Mouse (Mus musculus): ENCODE results near the gene Vstm2a. TPM values are rescaled to one million over a fixed set of nuclear protein-coding genes. Genes with fewer than 3 reads are reported as not detected.

Vstm2a gene
- under 1 TPM in 1 of 2 experiments, not detected in 1; 0.08 TPM for total RNA-seq (2021)

DNA sequence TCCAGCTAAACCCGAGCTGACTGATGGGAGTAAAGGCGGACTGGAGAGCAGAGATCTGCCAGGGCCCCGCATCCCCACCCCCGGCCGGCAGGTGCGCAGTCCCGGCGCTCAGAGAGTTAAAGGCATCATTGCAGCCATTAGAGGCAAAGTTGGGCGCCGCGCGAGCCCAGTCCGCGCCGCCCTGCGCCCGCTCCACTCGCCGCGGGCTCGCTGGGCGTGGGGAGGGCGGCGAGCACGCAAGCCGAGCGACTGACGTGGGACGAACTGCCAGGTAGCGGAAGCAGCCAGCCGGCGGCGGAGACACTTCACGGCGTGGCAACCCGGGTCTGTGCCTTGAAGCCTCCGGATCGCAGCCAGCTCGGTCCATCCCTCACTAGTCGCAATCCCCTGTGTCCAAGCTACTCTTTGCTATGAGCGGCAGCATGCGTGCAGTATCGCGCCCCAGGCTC, at the start of gene Vstm2a:
Vstm2a (plus strand) TSS at position 252 of the 449 bp plus-strand sequence.
- DNase-seq, result peak in 1 of 2 experiments; percentile 3
- intact Hi-C loops (cut with DNase I), result no loop called here

DNA sequence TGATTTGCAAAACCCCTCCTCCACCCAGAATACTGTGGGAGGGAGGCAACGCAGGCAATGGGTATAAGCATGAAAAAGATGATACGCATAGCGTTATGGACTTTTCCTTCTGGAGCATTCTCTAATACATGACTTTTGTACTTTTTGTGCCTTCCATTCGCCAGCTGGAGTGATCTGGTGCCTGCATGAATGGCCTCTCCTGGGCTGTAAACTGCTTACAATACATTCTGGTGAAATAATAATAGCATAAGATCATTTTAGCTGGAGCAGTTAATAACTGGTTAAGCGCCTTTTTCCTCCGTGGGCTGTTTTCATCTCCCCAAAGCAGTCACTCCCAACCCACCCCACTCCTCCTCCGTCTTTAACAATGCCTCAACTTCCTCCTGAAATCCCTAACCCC, 513 bp upstream of the Vstm2a start:
- intact Hi-C loops (cut with DNase I), result no loop called here

DNA sequence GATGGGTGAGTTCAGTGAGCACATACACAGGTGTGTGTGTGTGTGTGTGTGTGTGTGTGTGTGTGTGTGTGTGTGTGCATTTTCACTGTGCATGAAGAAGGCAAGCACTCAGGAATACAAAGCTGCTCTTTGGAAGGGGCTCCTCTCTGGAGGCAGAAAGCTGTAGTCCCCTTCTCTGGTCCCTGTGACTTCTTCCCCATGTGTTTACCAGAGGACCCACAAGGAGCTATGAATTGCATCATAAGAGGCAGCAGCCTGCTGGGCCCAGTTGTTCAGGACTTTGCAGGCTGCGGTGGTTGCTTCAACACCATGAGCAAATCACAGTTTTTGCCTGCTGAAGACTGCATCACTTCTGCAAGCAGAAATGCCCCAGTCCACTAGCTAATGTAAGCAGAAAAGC, 776 bp downstream of the Vstm2a start:
- intact Hi-C loops (cut with DNase I), result no loop called here
- DNase-seq, result no peak

More for the DNA sequence above, 513 bp upstream of the Vstm2a start:
- no peak for DNase-seq

DNA sequence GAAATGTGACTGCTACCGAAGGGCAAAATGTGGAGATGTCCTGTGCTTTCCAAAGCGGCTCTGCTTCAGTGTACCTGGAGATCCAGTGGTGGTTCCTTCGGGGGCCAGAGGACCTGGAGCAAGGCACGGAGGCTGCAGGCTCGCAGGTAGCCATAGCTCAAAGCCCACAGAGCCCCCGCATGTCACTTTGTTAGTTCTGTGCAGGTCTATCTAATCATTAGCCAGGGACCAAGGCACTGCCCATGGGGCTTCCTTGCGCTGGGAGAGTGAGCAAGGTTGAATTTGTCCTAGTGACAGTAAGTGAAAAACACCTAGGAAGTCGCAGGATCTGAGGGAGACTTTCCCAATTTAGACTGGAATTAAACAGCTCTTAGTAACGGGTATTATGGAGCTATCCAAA, 2.4 kb downstream of the Vstm2a start:
- no peak for DNase-seq
- intact Hi-C loops (cut with DNase I), result loop anchor here (5.0 to 10.0 kb wide), 2 partner anchors 145 to 687 kb away; no protein-coding TSS in a partner anchor

DNA sequence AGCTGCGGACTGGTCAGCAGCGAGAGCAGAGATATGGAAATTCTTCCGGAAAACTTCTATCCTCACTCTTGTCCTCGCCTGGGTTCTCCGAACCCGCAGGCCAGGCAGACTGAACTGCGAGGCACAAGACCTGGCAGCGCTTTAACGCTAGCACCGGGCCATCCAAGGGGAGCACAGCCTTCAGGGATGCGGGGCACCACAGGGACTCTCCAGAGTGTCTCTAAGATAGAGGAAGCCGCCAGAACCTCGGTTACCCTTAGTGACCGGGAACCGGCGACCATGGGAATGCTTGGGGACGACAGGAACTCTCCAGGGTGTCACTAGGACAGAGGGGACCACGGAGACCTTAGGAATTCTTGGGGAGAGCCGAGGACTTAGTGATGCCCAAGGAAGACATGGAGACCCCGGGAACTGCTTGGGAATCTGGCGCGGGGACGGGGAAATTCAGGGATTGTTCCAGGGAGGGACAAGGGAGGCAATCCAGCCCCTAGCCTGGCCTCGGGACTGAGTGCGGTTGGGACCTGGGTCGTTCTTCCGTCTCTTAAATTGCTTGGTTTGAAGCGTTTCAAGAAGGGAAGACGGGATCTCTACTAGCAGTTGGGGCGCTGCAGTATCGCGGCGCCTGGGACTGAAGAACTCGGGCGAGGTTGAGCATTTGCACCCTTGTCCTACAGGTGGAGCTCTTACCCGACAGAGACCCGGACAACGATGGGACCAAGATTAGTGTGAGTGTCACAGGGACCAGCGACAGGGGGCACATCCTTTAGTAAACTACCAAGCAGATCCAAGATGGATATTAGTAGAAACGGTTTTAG, 3.4 kb downstream of the Vstm2a start:
- intact Hi-C loops (cut with DNase I), result loop anchor here (5.0 to 10.0 kb wide), 2 partner anchors 144 to 686 kb away; no protein-coding TSS in a partner anchor
- DNase-seq, result peak; percentile 12 to 32

DNA sequence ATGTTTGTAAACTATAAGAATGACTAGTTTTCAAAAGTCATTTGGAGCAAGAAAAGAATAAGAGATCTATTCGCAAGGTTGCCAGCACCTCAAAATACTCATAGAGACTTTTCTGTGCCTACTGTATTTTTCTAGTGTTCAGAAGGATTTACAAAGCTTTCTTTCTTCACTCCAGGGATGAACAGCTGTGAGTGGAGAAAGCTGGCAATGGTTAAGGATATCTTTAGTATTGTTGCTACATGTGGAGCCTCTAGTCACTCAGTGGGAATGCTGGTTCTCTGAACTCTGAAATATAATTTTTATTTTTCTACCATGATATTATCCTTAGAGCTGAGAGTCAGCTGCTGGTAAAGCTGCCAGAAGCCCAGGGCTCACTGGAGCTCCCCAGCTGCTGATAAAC, 10.9 kb downstream of the Vstm2a start:
- intact Hi-C loops (cut with DNase I), result loop anchor here (10.0 kb wide), 1 partner anchor 136 kb away; no protein-coding TSS in a partner anchor

DNA sequence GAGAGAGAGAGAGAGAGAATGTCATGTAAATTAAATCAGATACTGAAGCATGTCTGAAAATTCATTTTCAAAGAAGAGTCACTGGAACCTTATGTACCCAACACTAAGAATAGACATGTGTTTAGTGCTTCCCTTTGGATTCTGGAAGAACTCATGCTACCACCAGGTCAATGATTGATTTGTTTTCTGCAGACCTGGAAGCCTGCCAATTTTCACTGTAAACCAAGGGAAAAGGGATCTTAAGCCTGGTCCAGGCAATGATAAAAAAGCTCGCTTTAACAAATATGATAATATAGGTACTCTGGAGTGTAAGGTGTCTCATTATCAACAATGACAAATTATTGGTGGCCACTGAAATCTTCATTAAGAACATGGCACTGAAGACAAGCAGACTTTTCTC, 32.9 kb downstream of the Vstm2a start:
- DNase-seq, result no peak
- intact Hi-C loops (cut with DNase I), result no loop called here

More for the DNA sequence above, 10.9 kb downstream of the Vstm2a start:
- no peak for DNase-seq

DNA sequence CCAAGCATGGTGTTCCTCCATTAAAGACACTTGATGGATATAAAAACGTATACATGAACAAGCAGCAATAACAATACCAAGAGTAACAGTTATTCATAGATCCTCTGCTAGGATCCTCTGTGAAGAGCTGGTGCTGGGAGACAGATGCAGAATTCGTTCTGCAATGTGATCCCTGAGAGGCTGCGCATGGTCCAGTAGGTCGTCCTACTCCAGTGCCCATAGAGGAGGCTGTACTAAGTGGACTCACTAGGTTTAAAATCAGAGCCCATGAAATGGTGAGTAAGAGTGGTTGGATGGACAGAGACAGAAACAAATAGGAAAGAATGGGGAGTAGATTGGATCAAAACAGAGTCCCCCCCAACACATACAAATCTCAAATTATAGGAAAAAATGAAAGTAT, 35.4 kb downstream of the Vstm2a start:
- intact Hi-C loops (cut with DNase I), result no loop called here
- DNase-seq, result no peak

DNA sequence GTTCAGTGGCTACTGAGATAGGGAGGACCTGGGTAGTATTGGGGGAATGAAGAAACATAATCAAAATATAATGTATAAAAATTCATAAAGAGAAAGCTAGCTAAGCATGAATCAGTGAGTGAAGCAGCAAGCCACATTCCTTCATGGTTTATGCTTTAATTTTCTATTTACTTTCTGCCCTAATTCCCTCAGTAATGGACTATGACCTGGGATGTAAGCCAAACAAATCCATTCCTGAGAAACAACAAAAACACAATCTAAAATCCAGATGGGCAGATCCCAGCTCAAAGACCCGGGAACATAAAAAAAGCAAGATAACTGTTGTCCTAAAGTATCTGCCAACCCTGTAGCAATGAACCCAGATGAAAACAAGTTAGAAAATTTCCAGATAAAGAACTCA, 39.0 kb downstream of the Vstm2a start:
- intact Hi-C loops (cut with DNase I), result no loop called here
- DNase-seq, result no peak

DNA sequence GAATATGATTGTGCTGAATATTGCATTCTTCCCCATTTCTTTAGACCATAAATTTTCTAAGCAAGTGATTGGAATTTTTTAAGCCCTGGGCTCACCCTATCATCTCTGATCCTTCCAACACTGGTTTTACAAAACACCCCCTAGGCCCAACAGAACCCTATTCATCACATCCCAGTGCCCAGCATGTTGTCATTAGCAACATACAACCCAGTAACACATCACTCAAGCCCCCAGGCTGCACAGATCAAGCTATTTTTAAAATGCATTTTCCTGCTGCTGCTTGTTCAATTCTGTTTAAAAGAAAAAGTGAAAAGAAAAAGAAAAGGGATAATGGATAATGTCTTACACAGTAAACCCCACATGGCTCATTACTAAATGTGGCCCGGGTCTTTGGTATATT, 42.0 kb downstream of the Vstm2a start:
- intact Hi-C loops (cut with DNase I), result no loop called here
- DNase-seq, result no peak

DNA sequence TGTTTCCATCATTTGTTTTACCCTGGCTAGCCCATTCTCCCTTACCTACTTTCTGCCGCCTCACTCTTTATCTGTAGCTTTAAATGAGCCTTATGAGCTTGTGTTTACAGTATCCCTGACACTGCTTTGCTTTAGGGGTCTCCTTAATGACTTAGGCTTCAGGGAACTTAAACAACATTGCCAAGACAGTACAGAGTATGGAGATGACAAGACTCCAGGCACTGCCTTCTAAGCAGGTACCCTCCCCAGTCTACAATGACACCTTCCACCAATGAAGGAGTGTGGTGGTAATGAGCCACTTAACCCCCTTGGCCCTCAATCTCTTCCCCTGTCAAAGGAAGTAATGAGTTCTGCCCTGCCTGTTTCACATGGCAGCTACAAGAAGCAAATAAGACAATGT, 42.4 kb downstream of the Vstm2a start:
- intact Hi-C loops (cut with DNase I), result no loop called here
- DNase-seq, result no peak

DNA sequence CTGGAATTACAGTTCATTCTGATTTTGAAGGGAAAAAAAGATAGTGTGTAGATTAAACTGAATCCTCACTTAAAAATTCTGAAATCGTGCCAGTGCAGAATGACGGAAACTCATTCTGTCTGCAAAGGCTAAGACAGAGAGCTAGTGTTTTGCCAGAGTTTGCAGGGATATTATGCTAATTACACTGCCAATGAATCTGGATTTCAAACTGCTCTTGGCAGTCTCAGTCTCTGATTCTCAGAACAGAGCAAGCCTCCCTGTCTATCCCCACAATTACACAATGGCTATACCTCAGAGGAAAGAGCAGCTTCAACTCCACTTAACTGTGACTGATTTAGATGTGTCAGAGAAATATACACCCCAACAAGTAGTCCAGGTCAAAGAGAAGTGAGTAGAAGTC, 43.2 kb downstream of the Vstm2a start:
- DNase-seq, result no peak
- intact Hi-C loops (cut with DNase I), result no loop called here

DNA sequence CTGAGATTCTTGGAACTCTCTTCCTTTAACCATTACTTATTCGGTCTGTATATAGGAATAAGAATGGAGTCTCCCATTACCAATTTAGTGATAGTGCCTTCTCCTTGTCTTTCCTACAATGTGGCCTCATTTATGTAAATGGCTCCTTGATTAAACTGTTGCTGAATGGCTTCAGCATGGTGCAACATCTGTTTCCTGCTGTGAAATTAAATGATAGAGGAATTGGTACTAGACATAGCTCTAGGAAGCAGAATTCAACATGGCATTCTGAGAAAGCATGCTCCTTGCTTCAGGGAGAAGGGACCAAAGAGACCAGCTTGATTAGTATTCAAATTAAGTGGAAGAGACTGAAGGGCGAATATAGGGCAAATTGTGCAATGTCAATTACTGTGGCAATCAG, 57.6 kb downstream of the Vstm2a start:
- no peak for DNase-seq

DNA sequence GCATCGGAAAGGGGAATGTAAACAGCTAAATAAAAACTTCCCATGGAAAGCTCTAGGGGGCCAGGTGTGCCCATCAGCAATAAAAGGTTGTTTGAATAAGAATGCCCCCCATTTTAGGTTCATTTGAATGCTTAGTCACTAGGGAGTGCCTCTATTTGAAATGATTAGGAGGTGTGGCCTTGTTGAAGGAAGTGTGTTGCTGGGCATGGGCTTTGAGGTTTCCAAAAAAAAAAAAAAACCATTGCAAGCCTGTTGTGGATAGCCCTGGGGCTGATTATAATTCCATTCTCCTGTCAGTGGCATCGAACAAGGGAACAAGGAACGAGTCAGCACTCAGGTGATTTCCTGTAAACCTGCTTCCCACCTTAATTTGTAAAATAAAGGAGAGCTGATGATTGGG, 87.7 kb downstream of the Vstm2a start:
- DNase-seq, result no peak
- intact Hi-C loops (cut with DNase I), result no loop called here

More for the DNA sequence above, 57.6 kb downstream of the Vstm2a start:
- intact Hi-C loops (cut with DNase I), result no loop called here

DNA sequence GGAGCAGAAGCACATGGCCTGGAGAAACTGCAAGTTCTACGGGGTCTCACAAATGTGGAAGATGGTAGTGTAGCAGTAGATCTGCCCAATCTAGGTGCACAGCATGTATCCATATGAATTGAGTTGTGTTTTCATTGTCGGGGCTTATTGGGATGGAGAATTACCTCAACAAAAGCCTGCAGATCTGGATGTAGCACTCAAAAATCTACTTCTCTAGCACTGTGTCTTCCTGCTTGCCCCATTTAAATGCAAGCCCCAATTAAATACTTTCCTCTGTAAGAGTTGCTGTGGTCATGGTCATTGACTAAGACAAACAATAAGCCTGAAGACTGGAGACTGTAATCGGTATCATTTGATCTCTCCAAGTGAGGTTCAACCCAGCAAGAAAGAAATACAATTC, 88.2 kb downstream of the Vstm2a start:
- no peak for DNase-seq
- intact Hi-C loops (cut with DNase I), result no loop called here

DNA sequence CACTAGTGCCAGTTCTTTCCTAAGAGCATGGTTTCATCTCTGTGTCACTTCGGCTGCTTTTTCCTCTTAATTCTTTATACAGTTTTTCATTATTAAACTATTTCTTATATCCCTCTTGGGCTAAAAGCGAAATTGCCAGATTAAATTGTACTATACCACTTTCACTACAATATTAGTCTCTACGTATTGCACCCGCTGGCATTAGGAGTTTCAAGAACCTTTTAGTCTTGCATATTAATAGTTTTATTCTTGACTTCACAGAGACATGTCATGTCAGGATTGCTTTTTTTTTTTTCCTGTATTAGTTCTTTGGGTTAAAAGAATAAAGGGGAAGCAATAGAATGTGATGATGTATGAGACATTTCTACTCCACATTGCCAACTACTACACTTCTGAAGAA, 94.4 kb downstream of the Vstm2a start:
- DNase-seq, result no peak
- intact Hi-C loops (cut with DNase I), result no loop called here

DNA sequence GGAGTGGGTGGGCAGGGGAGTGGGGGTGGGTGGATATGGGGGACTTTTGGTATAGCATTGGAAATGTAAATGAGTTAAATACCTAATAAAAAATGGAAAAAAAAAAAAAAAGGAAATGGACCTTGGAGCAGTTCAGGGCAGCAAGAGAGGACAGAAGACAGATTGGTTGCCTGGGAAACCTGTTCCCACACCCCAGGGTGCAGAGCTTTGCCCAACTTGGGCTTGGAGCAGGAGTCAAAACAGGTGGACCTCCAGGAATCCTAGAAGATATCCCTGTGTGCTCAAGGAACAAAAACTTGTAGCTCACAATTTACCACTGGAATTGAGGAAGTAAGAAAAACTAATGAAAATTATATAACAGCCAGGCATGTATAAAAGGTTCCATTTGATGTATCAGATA, 96.8 kb downstream of the Vstm2a start:
- intact Hi-C loops (cut with DNase I), result no loop called here
- DNase-seq, result no peak

DNA sequence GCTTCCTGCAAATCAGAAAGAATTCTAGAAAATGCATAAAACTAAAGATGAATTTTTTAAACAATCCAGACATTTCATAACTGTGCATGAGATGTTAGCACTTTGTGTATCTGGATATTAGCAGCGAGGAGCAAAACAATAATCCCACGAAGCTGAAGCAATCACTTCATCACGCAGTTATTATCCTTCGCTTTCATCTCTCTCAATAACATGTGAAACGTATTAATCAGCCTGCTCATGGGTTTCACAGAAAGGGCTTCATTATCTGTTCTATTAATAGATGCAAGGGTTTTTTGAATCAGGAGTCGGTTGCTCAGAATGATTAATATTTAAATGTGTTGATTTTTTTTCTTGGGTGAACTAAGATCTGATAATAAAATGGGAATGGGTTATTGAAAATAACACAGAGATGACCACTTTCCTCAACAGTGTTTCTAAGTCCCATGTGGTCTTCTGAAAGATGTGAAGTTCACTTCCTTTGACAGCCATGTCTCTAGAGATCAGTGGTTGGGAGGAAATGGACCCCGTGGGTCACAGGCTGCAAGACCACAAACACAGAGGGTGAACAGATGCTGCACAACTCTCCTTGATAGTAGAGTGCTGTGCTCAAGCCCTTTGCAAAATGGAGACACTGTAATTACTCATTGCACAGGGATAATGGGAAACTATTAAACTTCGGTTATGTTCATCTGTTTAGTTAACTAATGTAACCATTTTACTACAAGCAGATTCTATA, 109.5 kb downstream of the Vstm2a start:
- intact Hi-C loops (cut with DNase I), result no loop called here
- DNase-seq, result no peak

DNA sequence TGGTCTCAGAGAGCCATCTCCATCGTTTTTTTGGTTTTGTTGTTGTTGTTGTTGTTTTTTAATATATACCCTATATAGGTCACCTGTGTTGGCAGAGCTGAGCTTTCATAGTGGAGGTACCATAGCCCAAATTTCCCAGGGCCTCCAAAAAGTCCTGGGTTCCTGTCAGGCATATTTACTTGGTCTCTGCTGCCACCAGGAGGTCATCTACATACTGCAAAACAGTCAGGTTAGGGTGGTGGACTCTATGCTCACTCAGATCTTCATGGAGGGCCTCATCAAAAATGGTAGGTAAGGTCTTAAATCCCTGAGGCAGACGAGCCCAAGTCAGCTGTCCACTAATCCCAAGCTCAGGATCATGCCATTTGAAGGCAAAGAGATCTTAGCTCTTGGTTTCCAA, 146.1 kb downstream of the Vstm2a start:
- intact Hi-C loops (cut with DNase I), result loop anchor here (10.0 kb wide), 1 partner anchor 139 kb away; no protein-coding TSS in a partner anchor
- no peak for DNase-seq

DNA sequence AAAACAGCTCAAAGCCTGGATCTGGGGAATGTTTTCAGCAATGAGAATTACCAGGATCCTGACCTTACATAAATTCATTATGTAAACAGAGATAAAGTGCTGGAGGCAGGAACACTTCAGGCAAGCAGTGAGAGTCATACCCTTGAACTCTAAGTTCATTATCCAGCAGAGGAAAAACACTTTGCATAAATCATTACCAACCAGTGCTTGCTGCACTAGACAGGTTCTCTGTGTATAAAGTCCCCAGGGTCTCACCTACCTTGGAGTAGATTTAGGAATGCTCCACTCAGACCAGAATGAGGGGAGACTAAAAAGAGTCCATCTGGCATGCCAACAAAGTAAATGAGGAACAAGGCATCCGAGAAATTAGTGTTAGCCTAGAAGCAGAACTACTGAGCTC, 154.2 kb downstream of the Vstm2a start:
- DNase-seq, result no peak
- intact Hi-C loops (cut with DNase I), result no loop called here

DNA sequence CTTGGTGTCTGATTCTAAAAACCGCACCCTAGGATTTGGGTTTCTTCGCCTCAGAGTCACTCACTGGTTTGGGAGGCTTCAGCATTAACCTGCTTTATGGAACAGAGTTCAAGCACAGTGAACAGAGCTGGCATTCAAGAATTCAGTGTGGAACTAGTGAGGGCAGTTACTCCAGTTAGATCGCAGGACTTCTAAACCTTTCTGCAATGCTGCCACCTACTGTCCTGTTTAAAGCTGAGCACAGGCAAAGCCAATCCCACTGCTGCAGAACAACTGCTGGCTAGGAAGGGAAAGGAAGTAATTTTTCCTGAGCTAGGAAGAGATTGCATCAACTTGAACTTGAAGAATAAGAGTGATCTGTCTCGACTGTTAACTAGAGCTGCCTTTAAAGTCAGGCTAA, 155.1 kb downstream of the Vstm2a start:
- intact Hi-C loops (cut with DNase I), result no loop called here
- peak in 1 of 2 experiments; percentile 2 for DNase-seq
